Mouse (Mus musculus): ENCODE measurements around the gene Ywhaq. TPM values are rescaled to one million over a fixed set of nuclear protein-coding genes. Genes with fewer than 3 reads are reported as not detected.

The Ywhaq gene
- polyA plus RNA-seq, 1 experiment from 2014 or later, result 1,141 TPM

DNA sequence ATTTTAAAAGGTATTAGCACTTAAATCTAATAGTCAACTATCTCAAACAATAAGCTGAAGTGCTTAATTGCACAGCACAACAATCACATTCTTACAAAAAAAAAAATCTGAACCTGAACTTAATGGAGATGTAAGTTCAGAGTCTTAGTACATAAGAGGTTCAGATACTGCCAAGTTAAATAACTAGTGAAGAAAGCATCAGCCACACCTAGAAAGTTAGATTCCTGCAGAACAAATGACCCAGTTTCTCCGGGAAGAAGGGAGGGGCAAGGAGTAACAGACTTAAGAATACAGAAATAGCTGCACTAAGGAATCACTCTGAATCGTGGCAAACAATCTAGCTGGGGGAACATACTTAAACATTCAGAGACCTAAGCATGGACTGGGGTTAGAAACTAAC, 54.8 kb downstream of the Ywhaq start:
- no peak overlapping the region for H3K4me2 ChIP-seq (ENCODE audit: low read depth, low read length)
- ATAC-seq (ENCODE audit: low read depth), result no peak
- H3K27ac ChIP-seq (ENCODE audit: low read depth, low read length), result no peak overlapping the region
- no peaks in the 10 kb centered on the region for H3K36me3 ChIP-seq (ENCODE audit: control insufficient read depth, insufficient read depth, low read length)
- no peak overlapping the region for H3K9ac ChIP-seq (replicated peaks; ENCODE audit: low read depth, low read length)
- no peaks in the 10 kb centered on the region for H3K9me3 ChIP-seq (ENCODE audit: control insufficient read depth, low read length)
- H3K4me1 ChIP-seq (ENCODE audit: control insufficient read depth, insufficient read depth, low read length), result no peaks in the 10 kb centered on the region
- WGBS, result 89% methylated on average over 2 of the region's 2 CpGs
- no peak overlapping the region for H3K4me3 ChIP-seq (ENCODE audit: low read depth, low read length)
- no peaks in the 10 kb centered on the region for H3K27me3 ChIP-seq (ENCODE audit: control insufficient read depth, insufficient read depth, low read length)

DNA sequence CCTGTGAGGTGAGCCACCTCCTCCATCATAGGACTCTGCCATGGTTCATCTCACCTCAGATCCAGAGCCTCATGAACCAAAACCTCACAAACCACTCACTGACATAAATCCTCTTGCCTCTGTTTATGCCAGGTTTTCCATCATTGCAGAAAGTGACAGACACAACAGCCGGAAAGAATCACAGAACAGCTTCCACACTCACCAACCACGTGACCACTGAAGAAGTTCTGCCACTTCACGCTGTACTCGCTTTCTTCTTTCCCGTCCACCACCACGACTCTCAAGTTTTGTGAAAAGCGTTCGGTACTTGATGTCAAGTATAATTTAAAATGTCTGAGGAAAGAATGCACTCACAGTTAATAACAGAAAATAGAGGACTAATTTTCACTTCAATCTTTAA, 63.8 kb downstream of the Ywhaq start:
- Histone ChIP-seq H3K4me1 (ENCODE audit: control insufficient read depth, insufficient read depth, low read length) (no peaks in the 10 kb centered on the region), H3K27me3 (ENCODE audit: control insufficient read depth, insufficient read depth, low read length) (no peaks in the 10 kb centered on the region), H3K9me3 (ENCODE audit: control insufficient read depth, low read length) (no peaks in the 10 kb centered on the region), H3K9ac (replicated peaks; ENCODE audit: low read depth, low read length) (no peak overlapping the region), H3K27ac (ENCODE audit: low read depth, low read length) (no peak overlapping the region), H3K4me3 (ENCODE audit: low read depth, low read length) (no peak overlapping the region), H3K4me2 (ENCODE audit: low read depth, low read length) (no peak overlapping the region), H3K36me3 (ENCODE audit: control insufficient read depth, insufficient read depth, low read length) (peaks cover 18% of the 10 kb centered on the region)
- WGBS, result 96% methylated on average over 8 of the region's 8 CpGs
- no peak for ATAC-seq (ENCODE audit: low read depth)

DNA sequence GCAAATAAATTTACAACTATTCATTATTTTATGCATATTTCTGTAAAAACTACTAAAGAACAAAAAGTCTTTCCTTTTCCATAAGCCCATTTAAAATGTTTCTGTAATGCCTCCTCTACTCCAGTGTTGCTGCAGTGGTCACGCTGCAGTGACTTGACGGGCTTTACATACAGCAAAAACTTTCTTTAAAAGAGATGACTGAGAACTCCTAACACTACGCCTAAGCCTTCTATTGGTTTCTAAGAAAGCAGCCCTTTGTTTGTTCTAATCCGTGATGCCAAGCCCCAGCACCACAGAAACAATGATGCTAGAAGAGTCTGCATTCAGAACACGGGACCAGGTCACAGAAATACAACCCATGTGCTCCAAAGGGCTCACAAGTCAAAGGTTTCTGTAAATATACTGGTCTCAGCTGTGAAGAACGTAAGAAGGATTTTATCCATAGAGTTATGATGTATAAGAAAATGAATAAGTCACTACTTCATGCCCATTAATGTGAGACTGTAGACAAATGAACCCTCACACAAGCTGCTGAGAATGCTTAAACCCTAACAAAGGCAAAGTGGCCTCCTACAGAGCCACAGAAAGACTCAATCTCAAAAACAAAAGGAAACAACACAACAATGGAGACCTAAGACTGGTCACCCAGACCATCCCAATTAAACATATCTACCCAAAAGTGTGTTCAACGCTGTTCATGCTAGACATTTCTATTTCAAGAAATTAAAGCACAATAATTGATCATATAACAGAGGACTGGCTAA, 67.1 kb downstream of the Ywhaq start:
- WGBS, result 52% methylated on average over 7 of the region's 7 CpGs

DNA sequence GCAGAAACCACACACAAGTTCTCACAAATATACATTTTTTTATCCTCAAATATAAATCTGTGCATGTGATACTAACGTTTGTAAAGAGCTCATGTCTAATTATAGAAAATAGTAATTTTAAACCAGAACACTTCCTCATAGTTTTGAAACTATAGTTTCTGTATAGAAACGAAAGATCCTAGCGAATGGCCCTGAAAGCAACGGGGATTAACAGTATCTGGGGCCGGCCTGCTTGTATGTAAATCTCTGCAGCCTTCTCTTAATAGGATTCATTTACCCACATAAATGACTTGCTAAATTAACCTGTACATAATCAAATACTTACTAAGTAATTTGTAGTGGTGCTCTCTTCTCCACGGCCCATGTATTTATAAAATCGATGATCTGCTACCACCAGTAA, 70.5 kb downstream of the Ywhaq start:
- H3K9ac ChIP-seq (replicated peaks; ENCODE audit: low read depth, low read length), result no peak overlapping the region
- no peak overlapping the region for H3K4me3 ChIP-seq (ENCODE audit: low read depth, low read length)
- no peaks in the 10 kb centered on the region for H3K9me3 ChIP-seq (ENCODE audit: control insufficient read depth, low read length)
- no peak overlapping the region for H3K27ac ChIP-seq (ENCODE audit: low read depth, low read length)
- 84% methylated on average over 7 of the region's 7 CpGs for WGBS
- H3K4me2 ChIP-seq (ENCODE audit: low read depth, low read length), result no peak overlapping the region
- peaks cover 9% of the 10 kb centered on the region for H3K36me3 ChIP-seq (ENCODE audit: control insufficient read depth, insufficient read depth, low read length)
- no peak for ATAC-seq (ENCODE audit: low read depth)
- H3K4me1 ChIP-seq (ENCODE audit: control insufficient read depth, insufficient read depth, low read length), result no peaks in the 10 kb centered on the region
- H3K27me3 ChIP-seq (ENCODE audit: control insufficient read depth, insufficient read depth, low read length), result no peaks in the 10 kb centered on the region

More for the DNA sequence above, 67.1 kb downstream of the Ywhaq start:
- ATAC-seq (ENCODE audit: low read depth), result no peak
- no peak overlapping the region for H3K4me2 ChIP-seq (ENCODE audit: low read depth, low read length)
- no peak overlapping the region for H3K9ac ChIP-seq (replicated peaks; ENCODE audit: low read depth, low read length)
- no peaks in the 10 kb centered on the region for H3K4me1 ChIP-seq (ENCODE audit: control insufficient read depth, insufficient read depth, low read length)
- H3K36me3 ChIP-seq (ENCODE audit: control insufficient read depth, insufficient read depth, low read length), result peaks cover 18% of the 10 kb centered on the region
- H3K27me3 ChIP-seq (ENCODE audit: control insufficient read depth, insufficient read depth, low read length), result no peaks in the 10 kb centered on the region
- no peak overlapping the region for H3K27ac ChIP-seq (ENCODE audit: low read depth, low read length)
- H3K9me3 ChIP-seq (ENCODE audit: control insufficient read depth, low read length), result no peaks in the 10 kb centered on the region
- H3K4me3 ChIP-seq (ENCODE audit: low read depth, low read length), result no peak overlapping the region

DNA sequence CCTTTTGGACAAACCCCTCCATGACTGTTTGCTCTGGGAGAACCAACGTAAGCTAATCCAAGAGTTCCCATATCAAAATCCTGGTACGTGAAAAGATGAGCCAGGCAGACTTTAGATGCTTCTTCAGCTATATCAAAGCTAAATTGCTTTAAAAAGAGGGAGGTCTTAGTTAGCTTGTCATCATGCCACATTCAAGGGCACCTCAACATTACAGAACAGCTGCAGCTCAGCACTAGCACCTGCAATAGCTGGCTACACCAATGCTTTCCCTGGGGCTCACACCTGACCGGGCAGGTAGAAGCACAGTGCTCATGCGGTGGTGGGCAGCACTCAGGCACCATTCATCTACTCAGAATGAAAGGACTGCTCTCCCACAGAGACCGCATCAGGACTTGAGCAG, 76.8 kb downstream of the Ywhaq start:
- Histone ChIP-seq H3K4me3 (ENCODE audit: low read depth, low read length) (no peak overlapping the region), H3K9ac (replicated peaks; ENCODE audit: low read depth, low read length) (no peak overlapping the region), H3K27ac (ENCODE audit: low read depth, low read length) (no peak overlapping the region), H3K4me2 (ENCODE audit: low read depth, low read length) (no peak overlapping the region), H3K36me3 (ENCODE audit: control insufficient read depth, insufficient read depth, low read length) (peaks cover 6% of the 10 kb centered on the region), H3K9me3 (ENCODE audit: control insufficient read depth, low read length) (no peaks in the 10 kb centered on the region), H3K4me1 (ENCODE audit: control insufficient read depth, insufficient read depth, low read length) (no peaks in the 10 kb centered on the region), H3K27me3 (ENCODE audit: control insufficient read depth, insufficient read depth, low read length) (no peaks in the 10 kb centered on the region)
- WGBS, result 92% methylated on average over 5 of the region's 5 CpGs
- no peak for ATAC-seq (ENCODE audit: low read depth)

Other genes with a start within 250 kb of the Ywhaq start
- 90.8 and 95.5 TPM in 2 replicates for gene Cpsf3, start 132.2 kb downstream of the Ywhaq start, polyA plus RNA-seq (2014; fragmentation: Nextera tagmentation; extraction: Ambion mirVana)
- gene Itgb1bp1, start 131.4 kb downstream of the Ywhaq start, polyA plus RNA-seq (2014; fragmentation: Nextera tagmentation; extraction: Ambion mirVana), result 40.5 and 40.6 TPM in 2 replicates
- gene Iah1, start 101.2 kb downstream of the Ywhaq start, polyA plus RNA-seq (2014; fragmentation: Nextera tagmentation; extraction: Ambion mirVana), result 26.8 and 34.8 TPM in 2 replicates
- gene Adam17, start 44.0 kb downstream of the Ywhaq start, polyA plus RNA-seq (2014; fragmentation: Nextera tagmentation; extraction: Ambion mirVana), result 16.8 and 21.4 TPM in 2 replicates

All from neural tube, embryonic 14.5 days (tissue).